Mouse (Mus musculus): ENCODE results near the gene Hrh3. TPM values are rescaled to one million over a fixed set of nuclear protein-coding genes. Genes with fewer than 3 reads are reported as not detected.

Gene Hrh3
- polyA plus RNA-seq, 1 experiment = 5.1 TPM

DNA sequence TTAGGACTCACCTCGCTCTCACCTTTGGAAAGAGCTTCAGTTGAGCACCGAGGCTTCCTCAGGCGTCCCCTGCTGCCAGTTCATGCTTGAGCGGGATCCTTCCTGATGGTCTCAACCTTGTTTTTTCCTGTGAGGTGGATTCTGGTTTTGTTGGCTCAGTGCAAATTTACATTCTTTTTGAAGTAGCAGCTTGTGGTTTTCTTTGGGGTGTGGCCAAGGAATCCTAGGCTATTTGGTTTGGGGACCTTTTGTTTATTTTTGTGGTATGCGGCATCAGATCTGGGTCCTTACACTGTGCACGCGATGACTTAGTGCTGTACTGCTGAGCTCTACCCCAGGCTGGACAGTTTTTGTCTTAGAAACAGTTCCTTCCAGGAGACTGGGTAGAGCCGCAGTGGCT lies 23.6 kb downstream of the Hrh3 start:
- H3K27ac ChIP-seq (ENCODE audit: control insufficient read depth, insufficient read depth, low read depth, low read length) = no peak overlapping the region
- H3K4me1 ChIP-seq (ENCODE audit: control insufficient read depth, insufficient read depth, low read length) = no peaks in the 10 kb centered on the region
- H3K27me3 ChIP-seq (ENCODE audit: control insufficient read depth, insufficient read depth, low read length) = no peaks in the 10 kb centered on the region
- H3K36me3 ChIP-seq (ENCODE audit: control insufficient read depth, insufficient read depth, low read length) = no peaks in the 10 kb centered on the region; the same call in 1 of the 2 replicates
- TF ChIP-seq POLR2A (IDR thresholded peaks at IDR 0.05; ENCODE audit: control insufficient read depth, low read depth, low read length) = no peak
- TF ChIP-seq CTCF (IDR thresholded peaks at IDR 0.05; ENCODE audit: control insufficient read depth, insufficient read depth, insufficient replicate concordance, low read depth, low read length) = no peak
- no peak overlapping the region for H3K4me3 ChIP-seq (ENCODE audit: control insufficient read depth, low read depth, low read length)

- Histone ChIP-seq H3K27me3 (ENCODE audit: control insufficient read depth, insufficient read depth, low read length) (no peaks in the 10 kb centered on the region), H3K4me1 (ENCODE audit: control insufficient read depth, insufficient read depth, low read length) (no peaks in the 10 kb centered on the region), H3K27ac (ENCODE audit: control insufficient read depth, insufficient read depth, low read depth, low read length) (no peak overlapping the region), H3K4me3 (ENCODE audit: control insufficient read depth, low read depth, low read length) (no peak overlapping the region), H3K36me3 (ENCODE audit: control insufficient read depth, insufficient read depth, low read length) (no peaks in the 10 kb centered on the region; the same call in 1 of the 2 replicates)
- TF ChIP-seq CTCF (IDR thresholded peaks at IDR 0.05; ENCODE audit: control insufficient read depth, insufficient read depth, insufficient replicate concordance, low read depth, low read length) (no peak), POLR2A (IDR thresholded peaks at IDR 0.05; ENCODE audit: control insufficient read depth, low read depth, low read length) (no peak)
Measured at GRCm38 (mm10) chr2:180077622-180078021, 26.7 kb downstream of the Hrh3 start.

DNA sequence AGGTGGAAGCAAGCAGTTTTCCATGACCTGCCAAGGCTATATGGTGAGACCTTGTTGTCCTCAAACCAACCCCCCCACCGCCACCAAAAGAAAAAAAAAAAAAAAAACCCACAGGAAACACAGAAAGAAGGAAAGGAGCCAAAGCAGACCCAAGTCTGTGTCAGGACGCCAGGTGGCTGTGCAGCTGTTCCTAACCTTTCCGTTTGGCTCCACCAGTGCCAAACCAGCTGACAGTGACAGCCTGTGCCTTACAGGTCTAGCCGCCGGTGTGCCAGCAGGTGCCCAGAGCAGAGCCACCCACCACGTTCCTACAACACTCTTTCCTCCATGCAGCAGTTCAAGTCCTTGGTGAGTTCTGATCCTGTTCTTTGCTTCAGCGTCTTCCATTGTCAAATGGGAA lies 31.4 kb downstream of the Hrh3 start:
- Histone ChIP-seq H3K36me3 (ENCODE audit: control insufficient read depth, insufficient read depth, low read length) (no peaks in the 10 kb centered on the region), H3K4me1 (ENCODE audit: control insufficient read depth, insufficient read depth, low read length) (peaks cover 8% of the 10 kb centered on the region), H3K4me3 (ENCODE audit: control insufficient read depth, low read depth, low read length) (no peak overlapping the region), H3K27ac (ENCODE audit: control insufficient read depth, insufficient read depth, low read depth, low read length) (no peak overlapping the region), H3K27me3 (ENCODE audit: control insufficient read depth, insufficient read depth, low read length) (no peaks in the 10 kb centered on the region)
- no peak for TF ChIP-seq CTCF (IDR thresholded peaks at IDR 0.05; ENCODE audit: control insufficient read depth, insufficient read depth, insufficient replicate concordance, low read depth, low read length)
- TF ChIP-seq POLR2A (IDR thresholded peaks at IDR 0.05; ENCODE audit: control insufficient read depth, low read depth, low read length) = no peak

DNA sequence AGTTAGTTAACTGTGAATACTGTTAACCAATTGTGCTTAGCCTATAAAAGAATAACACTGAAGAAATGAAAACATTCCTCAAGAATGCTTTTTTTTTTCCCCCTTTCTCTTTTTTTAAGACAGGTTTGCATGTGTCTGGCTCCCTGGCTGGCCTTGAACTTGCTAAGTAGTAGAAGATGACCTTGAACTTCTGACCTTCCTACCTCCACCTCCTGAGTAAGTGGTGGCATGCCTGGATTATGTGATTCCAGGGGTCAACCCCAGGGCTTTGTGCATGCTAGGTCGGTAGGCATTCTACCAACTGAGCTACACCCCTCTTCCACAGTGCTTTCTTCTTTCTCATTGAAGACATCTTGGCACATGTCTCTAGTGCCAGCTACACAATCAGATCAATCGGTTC lies 32.6 kb downstream of the Hrh3 start:
- H3K27ac ChIP-seq (ENCODE audit: control insufficient read depth, insufficient read depth, low read depth, low read length) = no peak overlapping the region
- no peak overlapping the region for H3K4me3 ChIP-seq (ENCODE audit: control insufficient read depth, low read depth, low read length)
- peaks cover 8% of the 10 kb centered on the region for H3K4me1 ChIP-seq (ENCODE audit: control insufficient read depth, insufficient read depth, low read length)
- TF ChIP-seq POLR2A (IDR thresholded peaks at IDR 0.05; ENCODE audit: control insufficient read depth, low read depth, low read length) = no peak
- no peak for TF ChIP-seq CTCF (IDR thresholded peaks at IDR 0.05; ENCODE audit: control insufficient read depth, insufficient read depth, insufficient replicate concordance, low read depth, low read length)
- H3K27me3 ChIP-seq (ENCODE audit: control insufficient read depth, insufficient read depth, low read length) = no peaks in the 10 kb centered on the region
- no peaks in the 10 kb centered on the region for H3K36me3 ChIP-seq (ENCODE audit: control insufficient read depth, insufficient read depth, low read length)

DNA sequence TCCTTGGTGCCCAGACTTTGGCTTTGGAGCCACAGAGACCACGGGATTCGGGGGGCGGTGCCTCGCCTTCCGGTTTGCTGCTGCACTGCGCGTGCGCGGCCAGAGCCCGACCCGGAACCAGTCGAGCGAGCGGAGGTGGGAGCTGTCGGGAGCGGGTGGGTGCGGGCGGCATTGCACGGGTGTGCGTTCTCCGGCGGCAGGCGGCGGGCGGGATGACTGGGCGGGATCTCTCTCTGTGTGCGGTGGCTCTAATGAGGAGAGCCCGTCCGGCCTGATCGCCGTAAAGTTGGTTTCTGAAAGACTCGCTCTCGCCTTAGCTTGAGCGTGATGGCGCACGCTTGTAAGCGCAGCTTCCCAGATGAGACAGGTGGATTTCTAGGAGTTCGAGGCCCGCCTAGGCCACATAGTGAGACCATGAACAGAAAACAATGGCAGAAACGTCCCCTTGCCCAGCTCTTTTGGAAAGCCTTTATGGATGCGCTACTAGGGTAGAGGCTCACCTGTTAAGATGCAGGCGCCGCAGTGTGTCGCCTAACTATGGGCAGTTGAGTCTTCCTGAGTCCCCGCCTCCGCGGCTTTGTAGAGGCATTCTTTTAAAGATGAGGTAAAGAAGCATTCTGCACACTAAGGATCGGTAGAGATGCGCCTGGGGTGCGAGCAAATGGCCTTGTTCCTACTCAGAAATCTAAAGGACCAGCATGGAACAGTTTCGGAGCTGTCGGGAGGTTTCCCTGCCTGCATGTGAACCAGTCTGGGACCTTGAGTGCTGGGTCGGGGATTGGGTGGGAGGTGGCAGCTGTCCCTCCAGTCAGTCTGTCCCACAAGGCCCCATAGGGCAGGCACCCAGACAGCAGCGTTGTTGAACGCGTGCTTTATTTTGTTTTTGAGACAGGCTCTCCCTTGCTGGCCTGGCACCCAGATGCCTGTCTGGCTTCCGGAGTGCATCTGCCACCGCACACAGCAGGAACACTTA lies 33.5 kb downstream of the Hrh3 start, which contains the start of gene Mtg2:
Gene Mtg2, plus strand, starts transcription at position 108 of the 973 bp plus-strand sequence.
- Histone ChIP-seq H3K27me3 (ENCODE audit: control insufficient read depth, insufficient read depth, low read length) (no peaks in the 10 kb centered on the region), H3K27ac (ENCODE audit: control insufficient read depth, insufficient read depth, low read depth, low read length) (peak within 1 kb of the TSS; percentile 68), H3K4me1 (ENCODE audit: control insufficient read depth, insufficient read depth, low read length) (peaks cover 8% of the 10 kb centered on the region), H3K4me3 (ENCODE audit: control insufficient read depth, low read depth, low read length) (peak within 1 kb of the TSS; percentile 95), H3K36me3 (ENCODE audit: control insufficient read depth, insufficient read depth, low read length) (no peaks in the 10 kb centered on the region)
- TF ChIP-seq POLR2A (IDR thresholded peaks at IDR 0.05; ENCODE audit: control insufficient read depth, low read depth, low read length) = peak; percentile 91
- TF ChIP-seq CTCF (IDR thresholded peaks at IDR 0.05; ENCODE audit: control insufficient read depth, insufficient read depth, insufficient replicate concordance, low read depth, low read length) = no peak

GRCm38 (mm10) chr2:180069770-180070480 lies 34.4 kb downstream of the Hrh3 start:
- Histone ChIP-seq H3K4me3 (ENCODE audit: control insufficient read depth, low read depth, low read length) (peak overlapping the region; percentile 95), H3K36me3 (ENCODE audit: control insufficient read depth, insufficient read depth, low read length) (no peaks in the 10 kb centered on the region), H3K4me1 (ENCODE audit: control insufficient read depth, insufficient read depth, low read length) (peaks cover 8% of the 10 kb centered on the region), H3K27me3 (ENCODE audit: control insufficient read depth, insufficient read depth, low read length) (no peaks in the 10 kb centered on the region), H3K27ac (ENCODE audit: control insufficient read depth, insufficient read depth, low read depth, low read length) (peak overlapping the region; percentile 68)
- TF ChIP-seq CTCF (IDR thresholded peaks at IDR 0.05; ENCODE audit: control insufficient read depth, insufficient read depth, insufficient replicate concordance, low read depth, low read length) = no peak
- TF ChIP-seq POLR2A (IDR thresholded peaks at IDR 0.05; ENCODE audit: control insufficient read depth, low read depth, low read length) = no peak

Data from testis, adult 2 months (tissue).